Mouse (Mus musculus) megakaryocyte, embryonic 14.5 days (primary cell): ENCODE measurements around the gene Bcat1.

Source experiments
- FLI1 ChIP-seq: IDR thresholded peaks from 2 replicates; pipeline ENCODE4 v1.6.1; 2012; ENCODE audit warnings: low read length, inconsistent platforms, mixed read lengths
- GATA1 ChIP-seq: IDR thresholded peaks from 3 replicates; pipeline ENCODE4 v1.6.1; 2012; ENCODE audit warnings: mixed read lengths, low read length, inconsistent platforms, borderline replicate concordance

DNA sequence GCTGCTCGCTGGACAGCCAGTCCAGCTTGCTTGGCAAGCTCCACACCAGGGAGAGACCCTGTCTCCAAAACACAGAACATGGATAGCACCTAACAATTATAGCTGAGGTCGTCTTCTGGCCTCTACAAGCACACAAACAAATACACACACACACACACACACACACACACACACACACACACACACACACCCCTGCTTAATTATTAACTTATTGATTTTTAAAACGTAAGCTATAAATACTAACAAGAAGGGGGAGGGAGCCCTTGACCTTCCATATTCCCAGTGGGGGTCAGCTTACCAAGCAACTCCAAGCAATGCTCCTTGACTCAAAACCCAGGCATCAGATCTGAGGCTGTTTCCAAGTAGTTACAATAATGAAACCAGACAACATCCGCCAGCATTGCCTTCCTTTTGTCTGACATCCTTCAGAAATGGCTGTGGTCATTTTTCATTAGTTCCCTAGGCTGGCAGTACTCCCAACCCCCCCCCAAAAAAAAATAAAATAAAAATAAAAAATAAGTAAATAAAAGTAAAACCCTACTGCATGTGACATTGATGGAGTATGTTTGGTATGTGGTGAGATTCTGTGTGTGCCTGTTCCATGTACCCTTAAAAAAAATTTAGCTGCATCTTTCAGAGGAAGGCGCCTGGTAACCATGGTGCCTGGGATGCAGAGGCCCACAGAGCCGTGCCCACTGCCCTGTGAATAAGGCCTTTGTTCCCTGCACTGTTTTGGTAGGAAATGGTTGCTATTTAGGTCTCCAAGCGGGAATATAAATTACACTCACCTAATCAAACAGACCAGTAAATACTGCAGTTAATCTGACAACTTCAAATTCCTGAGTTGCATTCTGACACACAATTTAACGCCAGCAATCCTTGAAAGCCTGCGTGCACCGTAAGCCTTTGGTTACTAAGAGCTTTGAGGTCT lies 131.3 kb downstream of the Bcat1 start:
- TF ChIP-seq GATA1: no peak
- TF ChIP-seq FLI1: no peak
